22 mouse cellular contexts compared by ENCODE assay signal in genomic region chr1:71063885-71064492, GRCm38 (mm10).
"Had no signal": no experiment of that assay in that cellular context is flagged by ENCODE, and none has a peak within 500 bp of the region (broad histone marks: within the 10 kb centered on the region; RNA-seq: fewer than 3 reads in every experiment).

No protein-coding gene starts in this region.

- H3K27ac ChIP-seq: intestine, embryonic 15.5 days; kidney, embryonic 15.5 days; left cerebral cortex, adult 2 months; limb, embryonic 12.5 days; limb, embryonic 15.5 days; liver, embryonic 14.5 days; macrophage; midbrain, embryonic 10.5 days had no signal

- H3K36me3 ChIP-seq: intestine, embryonic 15.5 days; limb, embryonic 15.5 days had no signal

- H3K4me3 ChIP-seq: intestine, embryonic 15.5 days; kidney, embryonic 15.5 days; left cerebral cortex, adult 2 months; limb, embryonic 12.5 days; limb, embryonic 15.5 days; megakaryocyte, embryonic 14.5 days; midbrain, embryonic 10.5 days had no signal

- H3K4me1 ChIP-seq: intestine, embryonic 15.5 days; kidney, embryonic 15.5 days; limb, embryonic 15.5 days; midbrain, embryonic 10.5 days had no signal

- DNase-seq: kidney, adult 11 months; kidney, adult 8-10 months; kidney, postnatal 10 days; kidney, postnatal 36 days; layer of hippocampus, postnatal 36 days; left cerebral cortex, postnatal 4 days; liver, postnatal 0 days; lung, embryonic 14.5 days; midbrain, embryonic 14.5 days; thymus, adult 18-20 months; thymus, postnatal 36 days had no signal

- H3K27me3 ChIP-seq: intestine, embryonic 15.5 days; kidney, embryonic 15.5 days; limb, embryonic 12.5 days; limb, embryonic 15.5 days; megakaryocyte, embryonic 14.5 days had no signal

- H3K9ac ChIP-seq: intestine, embryonic 15.5 days; kidney, embryonic 15.5 days; limb, embryonic 12.5 days; limb, embryonic 15.5 days; liver, embryonic 14.5 days; liver, postnatal 0 days; lung, embryonic 14.5 days had no signal

- ATAC-seq: intestine, embryonic 15.5 days; liver, postnatal 0 days; lung, postnatal 0 days had no signal

- H3K9me3 ChIP-seq: intestine, embryonic 15.5 days; kidney, embryonic 15.5 days; limb, embryonic 12.5 days; limb, embryonic 15.5 days; megakaryocyte, embryonic 14.5 days; midbrain, embryonic 10.5 days had no signal

- H3K4me2 ChIP-seq: intestine, embryonic 15.5 days; kidney, embryonic 15.5 days; limb, embryonic 12.5 days; limb, embryonic 15.5 days; liver, embryonic 11.5 days; lung, embryonic 14.5 days had no signal
